Mouse (Mus musculus) liver, postnatal 0 days (tissue): ENCODE results near the gene Gcnt1.

Source experiments
- CTCF ChIP-seq: sonication (generic); IDR thresholded peaks from 2 replicates; pipeline ENCODE4 v1.5.1; 2016; ENCODE audit warnings: antibody characterized with exemption, low read depth
- EP300 ChIP-seq: IDR thresholded peaks from 2 replicates; pipeline ENCODE4 v1.6.1; 2016; ENCODE audit warnings: antibody characterized with exemption, low read depth, mild to moderate bottlenecking

- TF ChIP-seq CTCF (no peak), EP300 (no peak)
These were observed 6.2 kb upstream of the Gcnt1 start for GRCm38 (mm10) chr19:17378845-17379244.
